Mouse (Mus musculus) spleen, postnatal 36 days (tissue): ENCODE results near the gene 4930402H24Rik.
A peak's percentile ranks its signal among the peaks of the same experiment; 100 is the strongest.

Source experiments
- DNase-seq, 2 experiments: peaks; one replicate each; pipeline ENCODE4 v3.0.0; 2022; ENCODE audit warnings: low spot score in 2 of 2, mixed read lengths in 1 of 2

Gene 4930402H24Rik

DNA sequence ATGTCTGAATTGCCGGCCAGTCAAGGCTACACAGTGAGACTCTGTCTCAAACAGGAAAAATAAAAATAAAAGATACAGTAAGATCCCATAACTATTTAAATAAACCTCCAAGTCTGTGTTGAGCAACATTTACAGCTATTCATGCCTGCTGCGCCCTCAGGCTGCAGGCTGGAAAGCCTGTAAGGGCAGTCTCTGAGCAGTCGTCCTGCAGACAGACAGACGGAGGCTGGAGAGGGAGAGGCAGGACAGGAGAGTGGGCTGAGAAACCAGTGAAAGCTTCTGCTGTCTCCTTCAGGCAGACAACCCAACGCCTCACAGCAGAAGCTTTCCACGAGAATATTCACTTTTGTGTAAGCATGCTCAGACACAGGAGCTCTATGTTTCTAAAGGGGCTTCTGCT lies 92.5 kb downstream of the 4930402H24Rik start:
- no peak for DNase-seq

DNA sequence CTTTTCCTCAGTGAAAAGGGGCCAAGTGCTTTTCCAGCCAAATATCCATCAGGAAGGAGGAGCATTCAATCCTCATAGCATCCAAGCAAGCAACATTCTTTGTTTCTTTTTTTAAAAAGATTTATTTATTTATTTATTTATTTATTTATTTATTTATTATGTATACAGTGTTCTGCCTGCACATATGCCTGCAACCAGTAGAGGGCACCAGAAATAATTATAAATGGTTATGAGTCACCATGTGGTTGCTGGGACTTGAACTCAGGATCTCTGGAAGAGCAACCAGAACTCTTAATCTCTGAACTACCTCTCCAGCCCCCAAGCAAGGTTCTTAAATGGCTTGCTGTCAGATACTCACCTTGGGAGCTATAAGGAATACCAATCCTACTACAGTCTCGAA lies 93.7 kb downstream of the 4930402H24Rik start:
- DNase-seq, result no peak

- no peak for DNase-seq
These were observed 101.1 kb downstream of the 4930402H24Rik start for GRCm38 (mm10) chr2:130805146-130805545.

- DNase-seq, result no peak
These were observed 102.5 kb downstream of the 4930402H24Rik start for GRCm38 (mm10) chr2:130803706-130804105.

GRCm38 (mm10) chr2:130795731-130796130 lies 110.5 kb downstream of the 4930402H24Rik start:
- DNase-seq, result no peak

DNA sequence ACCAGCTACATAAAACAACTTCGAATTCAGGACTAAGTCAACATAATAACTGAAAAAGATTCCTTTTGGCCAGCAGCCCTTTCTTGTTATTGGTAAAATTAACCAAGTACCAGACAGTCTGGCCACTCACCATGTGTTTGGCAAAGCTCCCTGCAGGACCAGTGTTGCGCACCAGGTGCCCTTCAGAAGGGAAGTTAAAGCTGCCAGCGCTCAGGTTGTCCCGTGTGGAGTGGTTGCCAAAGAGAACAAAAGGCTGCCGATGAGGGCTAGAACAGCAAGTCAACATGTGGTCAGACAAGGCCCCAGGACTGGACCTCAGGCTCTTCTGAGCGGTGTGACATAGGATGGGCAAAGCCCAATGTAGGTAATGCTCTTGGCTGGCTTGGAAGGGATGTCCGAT lies 114.5 kb downstream of the 4930402H24Rik start:
- no peak for DNase-seq

DNA sequence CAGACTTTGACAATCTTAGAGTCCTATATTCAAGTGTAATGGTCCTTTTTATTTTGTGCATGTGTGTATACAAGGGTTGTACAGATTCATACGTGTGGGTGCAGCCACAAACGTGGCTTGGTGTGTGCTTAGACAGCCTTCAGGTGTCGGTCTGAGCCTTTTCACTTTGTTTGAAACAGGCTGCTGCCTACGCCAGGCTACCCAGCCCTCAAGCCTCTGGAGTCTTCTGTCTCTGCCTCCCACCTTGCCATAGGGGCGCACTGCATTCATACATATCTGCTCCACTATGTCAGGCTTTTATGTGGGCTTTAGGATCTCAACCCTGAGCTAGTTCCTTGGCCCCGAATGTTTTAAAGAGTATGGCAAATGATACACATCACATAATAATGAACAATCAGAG lies 116.6 kb downstream of the 4930402H24Rik start:
- DNase-seq, result no peak

GRCm38 (mm10) chr2:130789039-130789438 lies 117.2 kb downstream of the 4930402H24Rik start:
- DNase-seq, result no peak

DNA sequence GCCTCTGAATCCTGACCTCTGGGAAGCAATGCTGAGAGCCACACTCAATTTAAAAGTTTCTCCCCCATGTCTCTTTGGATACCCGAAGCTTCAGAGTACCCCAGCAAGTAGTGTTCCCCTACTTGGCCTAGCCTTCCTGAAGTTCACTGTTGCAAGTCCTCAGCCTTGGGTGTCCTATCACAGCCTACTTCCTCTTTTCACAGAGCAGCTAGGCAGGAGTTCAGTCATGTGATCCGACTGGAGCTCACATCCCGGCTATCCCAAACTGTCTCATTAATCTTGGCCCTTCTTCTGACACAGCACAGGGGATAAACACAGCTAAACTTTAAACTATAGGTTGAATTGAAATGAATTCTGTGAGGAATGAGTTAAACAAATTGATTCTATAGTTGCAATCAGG lies 121.3 kb downstream of the 4930402H24Rik start:
- DNase-seq, result no peak

- DNase-seq, result no peak
These were observed 125.4 kb downstream of the 4930402H24Rik start for GRCm38 (mm10) chr2:130780615-130781303.

- DNase-seq, result no peak
These were observed 126.3 kb downstream of the 4930402H24Rik start for GRCm38 (mm10) chr2:130779935-130780334.

DNA sequence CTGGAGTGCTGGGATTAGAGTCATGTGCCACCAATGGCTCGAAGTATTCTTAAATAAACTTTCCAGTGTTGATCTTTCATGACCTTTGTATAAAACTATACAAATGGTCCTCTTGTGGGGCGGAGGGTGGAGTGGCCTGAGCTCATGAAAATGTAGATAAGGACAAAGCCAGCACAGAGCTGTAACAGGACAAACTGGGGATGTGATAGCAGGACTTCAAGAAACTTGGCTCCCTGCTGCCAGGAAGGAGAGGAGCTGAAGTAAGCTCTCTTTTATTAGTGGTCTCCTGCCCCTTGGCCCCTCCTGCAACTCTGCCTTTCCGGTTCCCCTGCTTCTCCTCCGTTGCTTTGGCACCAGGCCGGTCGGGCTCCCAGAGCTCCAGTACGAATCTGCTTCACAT lies 129.6 kb downstream of the 4930402H24Rik start:
- DNase-seq, result no peak

- peak in 1 of 2 experiments; percentile 1 for DNase-seq
These were observed 138.7 kb downstream of the 4930402H24Rik start for GRCm38 (mm10) chr2:130767483-130767882.

- DNase-seq, result no peak
These were observed 140.8 kb downstream of the 4930402H24Rik start for GRCm38 (mm10) chr2:130765396-130765795.

DNA sequence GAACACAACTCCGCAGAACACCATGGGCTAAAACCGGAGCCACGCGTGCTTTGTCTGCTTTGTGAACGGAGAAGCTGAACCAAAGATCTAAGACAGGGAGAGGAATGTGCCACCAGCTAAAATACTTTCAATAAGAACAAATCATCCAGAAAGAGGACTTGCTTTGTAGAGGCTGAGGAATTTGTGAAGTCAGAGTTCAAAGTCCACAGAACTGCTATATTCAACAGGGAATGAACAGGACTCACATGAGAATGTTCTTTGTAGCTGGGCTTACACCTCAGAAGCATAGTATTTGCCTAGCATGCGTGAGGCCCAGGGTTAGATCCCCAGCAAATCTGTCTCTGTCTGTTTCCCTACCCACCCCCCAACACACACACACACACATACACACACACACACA lies 145.3 kb downstream of the 4930402H24Rik start:
- DNase-seq, result no peak

DNA sequence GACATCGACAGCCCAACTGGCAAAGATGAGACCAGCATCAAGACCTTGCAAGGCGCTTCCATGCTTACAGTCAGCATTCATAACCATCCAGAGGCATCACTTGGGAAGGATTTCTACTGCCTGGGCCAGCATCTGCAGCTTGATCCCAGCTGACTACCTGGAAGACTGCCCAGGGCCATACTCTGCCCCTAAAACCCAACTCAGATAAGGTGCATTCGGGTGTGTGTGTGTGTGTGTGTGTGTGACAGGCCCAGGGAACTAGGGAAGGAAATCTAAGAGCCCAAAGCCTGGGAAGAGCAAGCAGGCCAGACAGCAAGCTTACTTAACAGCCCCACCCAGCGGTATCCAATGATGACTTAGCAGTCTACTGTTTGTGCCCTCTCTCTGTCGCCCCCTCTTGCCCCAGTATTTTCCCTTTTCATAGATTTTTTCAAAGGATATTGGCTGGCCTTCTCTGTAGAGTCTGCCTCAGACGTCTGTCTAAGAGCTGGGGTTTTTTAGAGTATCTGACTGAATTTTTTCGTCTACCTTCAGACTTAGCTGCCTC lies 151.1 kb downstream of the 4930402H24Rik start:
- DNase-seq, result no peak

DNA sequence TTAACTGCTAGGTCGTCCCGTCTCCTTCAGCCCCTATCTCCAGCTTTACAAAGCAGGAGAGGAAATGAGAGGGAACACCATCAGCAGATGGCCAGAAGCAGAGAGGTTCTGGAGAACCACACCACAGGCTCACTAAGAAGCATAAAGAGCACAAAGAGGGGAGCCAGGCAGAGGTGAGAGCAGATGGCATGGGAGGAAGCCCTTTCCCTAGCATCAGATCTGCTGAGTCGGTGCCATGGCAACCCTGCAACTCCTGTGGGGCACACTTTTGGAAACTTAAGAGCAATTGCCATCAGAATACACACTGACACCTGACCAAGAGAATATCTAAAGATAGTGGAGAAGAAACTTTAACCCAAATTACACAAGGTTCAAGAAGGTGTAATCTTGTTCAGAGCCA lies 151.6 kb downstream of the 4930402H24Rik start:
- no peak for DNase-seq

DNA sequence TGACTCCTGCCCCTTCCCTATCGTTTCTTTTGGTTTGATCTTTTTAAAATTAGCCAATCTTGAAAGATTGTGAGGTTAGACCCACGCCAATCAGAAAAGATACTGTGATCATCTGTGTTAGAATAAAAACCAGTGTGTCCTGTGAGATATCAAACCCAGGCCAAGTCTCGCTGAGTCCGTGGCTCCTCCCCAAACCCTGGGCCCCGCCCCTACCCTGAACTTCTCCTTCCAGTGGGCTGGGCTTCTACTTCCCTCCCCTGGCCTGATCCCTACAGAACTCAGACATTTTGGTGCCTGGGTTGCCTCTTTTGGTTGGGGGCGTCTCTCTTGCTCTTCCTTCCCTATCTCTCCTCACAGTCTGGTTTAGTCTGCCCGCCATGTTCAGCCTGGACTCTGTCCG lies 155.8 kb downstream of the 4930402H24Rik start:
- peak in 1 of 2 experiments; percentile 9 for DNase-seq

- no peak for DNase-seq
These were observed 156.5 kb downstream of the 4930402H24Rik start for GRCm38 (mm10) chr2:130749708-130750107.

GRCm38 (mm10) chr2:130743576-130743975 lies 162.6 kb downstream of the 4930402H24Rik start:
- no peak for DNase-seq

DNA sequence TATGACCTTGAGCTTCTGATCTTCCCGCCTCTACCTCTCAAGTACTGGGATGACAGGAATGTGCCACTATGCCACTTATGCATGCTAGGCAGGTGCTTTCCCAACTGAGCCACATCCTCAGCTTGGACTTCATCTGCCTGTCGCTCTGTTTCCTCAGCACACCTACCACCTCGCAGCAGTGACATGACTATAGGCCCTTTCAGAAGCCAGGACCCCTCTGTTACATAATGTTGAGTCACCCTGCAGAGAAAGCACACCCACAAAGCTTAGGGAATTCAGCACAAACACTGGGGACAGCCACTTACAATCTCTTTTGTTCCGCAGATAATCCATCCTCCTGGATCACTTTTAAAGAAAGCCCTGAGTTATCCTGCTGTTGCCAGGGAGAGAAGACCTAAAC lies 166.1 kb downstream of the 4930402H24Rik start:
- no peak for DNase-seq

GRCm38 (mm10) chr2:130738019-130738418 lies 168.2 kb downstream of the 4930402H24Rik start:
- DNase-seq, result no peak

- no peak for DNase-seq
These were observed 170.9 kb downstream of the 4930402H24Rik start for GRCm38 (mm10) chr2:130735281-130735680.

DNA sequence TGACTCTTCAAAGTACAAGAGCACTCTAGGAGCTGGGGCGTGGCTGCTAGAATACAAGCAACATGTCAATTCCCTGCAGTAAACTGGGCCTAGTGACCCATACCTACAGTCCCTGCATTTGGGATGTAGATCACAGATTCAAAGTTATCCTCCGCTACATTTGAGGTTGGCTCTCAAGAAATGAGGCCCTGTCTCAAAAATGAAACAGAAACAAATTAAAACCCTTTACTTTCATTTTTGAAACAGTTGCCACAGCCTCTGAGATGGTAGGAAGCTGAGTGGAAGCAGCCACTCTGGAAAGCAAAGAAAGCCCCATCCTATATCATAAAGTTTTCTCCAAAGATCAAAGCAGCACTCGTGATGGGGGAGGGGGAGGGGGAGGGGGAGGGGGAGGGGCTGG lies 172.8 kb downstream of the 4930402H24Rik start:
- no peak for DNase-seq
